Mouse (Mus musculus) embryonic fibroblast, embryonic 13.5 days (primary cell): ENCODE measurements around the gene Il12rb2.

ENCODE experiments used
- CTCF ChIP-seq: IDR thresholded peaks from 2 replicates; pipeline ENCODE4 v1.5.1; 2011; ENCODE audit warnings: mild to moderate bottlenecking, control low read depth, low read length, moderate library complexity, borderline replicate concordance; ENCODE audit not compliant: insufficient read depth
- POLR2A ChIP-seq: IDR thresholded peaks from 2 replicates; pipeline ENCODE4 v1.6.1; 2011; ENCODE audit warnings: low read depth, mild to moderate bottlenecking, control low read depth, low read length, moderate library complexity

DNA sequence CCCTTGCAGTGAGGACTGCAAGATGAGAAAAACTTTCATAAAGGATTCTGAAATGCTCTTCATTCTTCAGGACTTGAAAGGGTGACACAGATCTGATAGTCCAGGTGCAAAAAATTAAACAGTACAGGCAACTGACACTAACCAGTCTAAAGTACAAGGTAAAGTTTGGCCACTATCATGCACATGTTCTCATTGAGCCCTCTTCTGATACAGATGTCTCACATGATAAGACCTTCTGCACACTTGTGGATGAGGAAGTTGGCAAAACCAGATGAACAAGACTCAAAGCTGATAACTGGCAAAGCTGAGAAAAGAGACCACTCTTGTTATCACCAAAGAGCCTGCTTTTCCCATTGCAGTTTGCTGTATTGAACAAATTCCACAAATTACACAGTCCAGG is 38.0 kb downstream of the Il12rb2 start:
- TF ChIP-seq POLR2A (no peak), CTCF (no peak)
